Mouse (Mus musculus): ENCODE measurements around the gene Eif1ad.

DNA sequence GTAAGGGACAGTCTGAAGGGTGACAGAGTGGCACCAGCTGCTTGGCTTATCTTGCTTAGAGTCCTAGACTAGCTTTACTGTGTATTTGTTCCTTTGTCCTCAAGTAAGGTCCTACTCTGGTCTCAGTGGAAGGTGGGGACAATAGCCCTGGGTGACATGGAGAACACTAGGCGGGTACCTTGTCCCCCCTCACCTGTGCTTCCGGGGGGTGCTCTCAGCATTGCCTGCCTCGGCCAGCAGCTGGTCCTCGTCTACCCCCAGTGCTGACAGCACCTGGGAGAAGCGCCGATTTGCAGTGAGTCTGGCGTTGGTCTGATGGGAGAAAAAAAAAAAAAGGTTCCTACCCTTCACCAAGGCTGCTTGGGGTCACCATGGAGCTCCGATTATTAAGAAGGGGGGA, 23.9 kb downstream of the Eif1ad start:
- TF ChIP-seq CTCF (IDR thresholded peaks at IDR 0.05; ENCODE audit: low read depth): no peak
- TF ChIP-seq EP300 (IDR thresholded peaks at IDR 0.05; ENCODE audit: low read depth): no peak

Measured in liver, embryonic 14.5 days (tissue).